Mouse (Mus musculus) heart, adult 8-10 months (tissue): ENCODE measurements around the gene Tnk1. TPM values are rescaled to one million over a fixed set of nuclear protein-coding genes. Genes with fewer than 3 reads are reported as not detected.
A peak's percentile ranks its signal among the peaks of the same experiment; 100 is the strongest.

Experiments used
- DNase-seq: peaks from one replicate; pipeline ENCODE4 v3.0.0; 2022; ENCODE audit warnings: low spot score
- total RNA-seq, 4 experiments: library from RNA; stranded (reverse); gene quantifications; 2 replicates each; pipeline ENCODE4 v1.2.4; 2022

Tnk1 gene
- under 1 TPM in 1 of 4 experiments, not detected in 3; 0.23 TPM for total RNA-seq

DNA sequence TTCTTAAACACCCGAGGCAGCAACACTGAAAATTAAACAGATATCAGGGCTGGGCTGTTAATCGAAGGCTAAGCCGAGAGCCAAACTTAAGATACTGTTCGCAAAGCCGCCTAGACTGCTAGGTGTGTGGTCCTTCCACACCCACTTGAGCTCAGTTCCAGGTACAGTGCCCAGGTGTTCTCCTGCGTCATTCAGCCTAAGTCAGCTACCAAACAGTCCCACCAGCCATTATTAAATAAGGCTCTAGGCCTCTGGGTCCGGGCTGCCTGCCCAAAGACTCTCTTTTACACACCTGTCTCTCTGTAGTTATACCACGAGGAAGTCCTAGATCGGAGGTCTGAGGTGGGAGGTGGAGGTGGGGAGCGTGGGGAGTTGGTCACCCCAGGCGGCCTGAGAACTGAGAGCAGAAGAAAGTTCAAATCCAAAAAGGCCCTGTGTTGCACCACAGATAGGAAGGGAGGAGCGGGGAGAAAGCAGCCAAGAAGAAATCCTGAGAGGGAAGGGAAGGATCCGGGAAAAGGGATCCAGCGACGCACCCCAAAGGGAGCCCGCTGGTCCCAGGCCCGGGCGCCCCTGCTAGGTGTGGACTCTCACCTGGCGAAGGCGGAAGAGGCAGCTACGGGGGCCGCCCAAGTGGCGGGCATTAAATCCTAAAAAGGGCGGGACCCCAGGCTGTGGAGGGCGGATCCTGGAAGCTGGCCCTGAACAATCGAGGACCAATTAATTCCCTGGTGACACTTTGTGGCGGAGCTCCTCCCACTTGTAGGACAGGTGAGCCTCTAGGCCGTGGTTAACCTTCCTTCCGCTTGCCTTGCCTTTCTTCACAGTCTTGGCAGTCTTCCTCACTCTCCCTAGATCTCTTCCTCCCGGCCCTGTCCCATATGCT, at the start of gene Tnk1:
Tnk1 (minus strand) TSS at position 618 of the 886 bp plus-strand sequence.
- no peak for DNase-seq

DNA sequence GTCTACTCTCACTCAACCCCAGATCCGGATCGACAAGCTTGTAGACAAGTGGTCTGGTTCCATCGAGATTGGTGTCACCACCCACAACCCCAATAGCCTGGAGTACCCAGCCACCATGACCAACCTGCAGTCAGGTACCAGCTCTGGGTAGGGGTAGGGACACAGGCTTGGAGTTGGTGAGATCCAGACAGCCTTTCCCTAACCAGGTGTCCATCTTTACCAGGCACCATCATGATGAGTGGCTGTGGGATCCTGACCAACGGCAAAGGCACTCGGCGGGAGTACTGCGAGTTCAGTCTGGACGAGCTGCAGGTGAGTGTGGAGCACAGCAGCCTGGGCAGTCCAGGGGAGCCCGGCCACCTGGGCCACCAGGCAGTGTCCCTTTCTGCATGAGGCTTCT, 45.8 kb upstream of the Tnk1 start:
- no peak for DNase-seq

DNA sequence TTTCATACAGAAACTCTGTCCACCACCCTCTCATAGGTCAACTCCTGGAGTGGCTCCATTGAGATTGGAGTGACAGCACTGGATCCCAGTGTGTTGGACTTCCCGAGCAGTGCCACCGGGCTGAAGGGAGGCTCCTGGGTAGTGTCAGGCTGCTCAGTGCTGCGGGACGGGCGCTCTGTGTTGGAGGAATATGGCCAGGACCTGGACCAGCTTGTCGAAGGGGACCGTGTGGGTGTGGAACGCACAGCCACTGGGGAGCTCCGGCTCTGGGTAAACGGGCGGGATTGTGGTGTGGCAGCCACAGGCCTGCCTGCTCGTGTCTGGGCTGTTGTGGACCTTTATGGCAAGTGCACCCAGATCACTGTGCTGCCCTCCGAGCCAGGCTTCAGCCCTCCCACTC, 44.4 kb upstream of the Tnk1 start:
- DNase-seq = no peak

DNA sequence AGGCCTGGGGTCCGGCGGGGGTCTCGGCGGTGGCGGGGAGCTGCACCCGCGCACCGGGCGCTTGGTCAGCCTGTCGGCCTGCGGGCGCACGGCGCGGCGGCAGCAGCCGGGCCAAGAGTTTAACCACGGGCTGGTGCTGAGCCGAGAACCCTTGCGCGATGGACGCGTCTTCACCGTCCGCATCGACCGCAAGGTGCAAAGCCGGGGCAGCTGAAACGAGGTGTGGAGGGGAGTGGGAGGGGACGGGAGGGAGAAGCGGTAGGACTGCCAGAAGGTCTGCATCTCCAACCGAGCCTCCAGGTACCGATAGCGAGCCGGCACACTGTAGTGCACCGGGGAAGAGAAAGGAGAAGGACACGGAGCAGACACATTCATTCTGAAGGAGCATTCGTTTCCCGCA, 43.5 kb upstream of the Tnk1 start:
- no peak for DNase-seq

DNA sequence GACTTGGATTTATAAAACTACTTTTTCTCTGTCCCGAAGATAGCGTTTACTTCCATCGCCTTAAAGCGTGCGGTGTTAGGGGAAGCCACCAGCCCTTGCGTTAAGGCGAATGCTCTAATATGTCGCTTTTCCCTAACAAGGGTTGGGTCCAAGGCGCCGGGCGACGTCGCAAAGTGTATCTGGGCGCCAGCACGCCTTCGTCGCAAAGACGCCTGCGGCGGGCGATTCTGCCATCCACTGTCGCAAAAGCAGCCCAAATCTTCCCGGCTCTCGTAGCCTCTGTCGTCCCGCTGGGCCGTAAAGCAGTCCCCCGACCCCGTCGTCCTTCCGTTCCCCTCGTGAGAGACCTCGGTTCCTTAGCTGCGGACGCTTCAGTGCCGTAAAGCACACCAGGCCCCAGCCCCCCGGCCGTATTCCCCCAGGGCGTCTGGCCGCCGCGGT, 42.9 kb upstream of the Tnk1 start:
- DNase-seq = peak; percentile 96

DNA sequence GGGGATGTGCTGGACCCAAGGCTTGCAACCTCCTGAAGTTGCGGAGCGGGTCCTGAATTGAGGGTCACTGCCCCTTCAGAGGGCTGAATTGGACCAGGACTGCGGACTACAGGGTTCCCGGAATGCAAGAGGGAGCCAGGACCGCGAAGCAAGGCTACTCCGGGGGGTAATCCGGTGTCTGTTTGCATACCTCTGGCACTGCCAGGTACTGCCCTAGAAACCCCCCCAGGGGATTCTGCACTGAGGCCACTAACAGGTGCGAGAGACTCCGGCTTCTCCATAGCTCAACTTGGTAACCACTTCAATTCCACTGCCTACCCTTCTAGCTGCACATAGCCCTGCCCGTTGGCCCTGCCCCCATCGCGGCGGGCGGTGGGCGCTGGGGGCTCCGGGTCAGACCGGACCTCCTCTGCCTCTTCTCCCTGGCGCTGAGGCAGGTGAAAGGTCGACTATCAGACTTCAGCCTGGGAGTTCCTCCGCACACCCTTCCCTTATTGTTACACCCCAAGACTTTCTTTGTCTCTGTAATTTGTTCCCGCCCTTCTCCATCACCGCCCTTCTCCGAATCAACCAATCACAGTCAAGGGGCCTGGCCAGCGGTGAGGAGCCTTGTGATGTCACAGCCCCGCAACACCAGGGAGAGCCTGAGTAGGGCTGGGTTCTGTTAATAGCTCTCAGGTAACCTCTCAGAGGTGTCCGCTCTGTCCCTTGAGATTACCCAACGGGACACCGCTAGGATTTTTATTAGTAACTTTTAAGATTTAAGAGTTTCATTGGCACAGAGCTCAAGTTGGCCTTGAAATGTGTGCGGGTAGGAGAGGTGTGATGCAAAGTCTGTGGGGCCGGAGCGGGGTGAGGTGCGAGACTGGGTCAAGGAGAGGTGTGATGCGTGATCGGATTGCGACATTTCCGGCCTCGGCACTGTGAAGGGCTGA, 42.2 kb upstream of the Tnk1 start, which contains the start of the genes 2810408A11Rik and Neurl4:
2810408A11Rik (minus strand) TSS at position 517 of the 935 bp plus-strand sequence.
Neurl4 (plus strand) TSS at position 602 of the 935 bp plus-strand sequence.
- DNase-seq = peak; percentile 94

DNA sequence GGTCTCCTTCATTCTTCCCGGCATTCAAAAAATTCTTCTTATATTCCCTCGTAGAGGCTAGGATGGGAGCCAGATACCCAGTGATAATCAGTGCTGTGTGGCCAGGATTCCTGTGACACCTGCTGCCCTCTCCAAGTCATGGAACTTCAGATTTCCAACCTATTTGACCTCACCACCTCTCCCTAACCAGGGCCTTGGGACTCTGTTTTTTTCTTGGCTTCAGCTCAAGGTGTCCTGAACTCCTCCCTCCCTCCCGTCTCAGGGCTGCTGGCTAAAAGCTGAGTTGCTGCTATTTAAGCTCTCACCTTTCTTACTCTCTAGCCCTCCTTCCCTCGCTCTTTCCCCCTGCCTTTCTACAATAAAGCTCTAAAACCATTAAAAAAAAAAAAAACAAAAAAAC, 41.3 kb upstream of the Tnk1 start:
- DNase-seq = no peak

DNA sequence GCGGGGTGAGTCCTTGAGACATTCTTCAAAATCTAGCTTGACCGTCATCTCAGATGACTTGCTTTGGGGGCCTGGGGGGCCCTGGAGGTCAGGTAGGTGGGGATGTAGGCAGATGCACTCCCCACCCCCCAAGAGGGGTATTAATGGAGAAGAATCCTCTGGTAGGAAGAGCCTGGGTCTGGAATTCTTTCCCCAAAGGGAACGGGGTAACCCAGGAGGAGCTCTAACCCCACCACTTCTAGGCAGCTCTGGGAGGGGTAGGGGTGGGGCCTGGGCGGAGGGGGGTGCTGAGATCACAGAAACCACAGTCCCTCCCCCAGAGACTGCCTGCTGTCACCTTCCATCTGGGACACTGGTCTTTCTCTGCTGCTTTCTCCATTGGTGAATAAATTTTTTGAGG, 36.8 kb upstream of the Tnk1 start, which contains the start of gene Acap1:
Acap1 (minus strand) TSS at position 249 of the 400 bp plus-strand sequence.
- DNase-seq = no peak

DNA sequence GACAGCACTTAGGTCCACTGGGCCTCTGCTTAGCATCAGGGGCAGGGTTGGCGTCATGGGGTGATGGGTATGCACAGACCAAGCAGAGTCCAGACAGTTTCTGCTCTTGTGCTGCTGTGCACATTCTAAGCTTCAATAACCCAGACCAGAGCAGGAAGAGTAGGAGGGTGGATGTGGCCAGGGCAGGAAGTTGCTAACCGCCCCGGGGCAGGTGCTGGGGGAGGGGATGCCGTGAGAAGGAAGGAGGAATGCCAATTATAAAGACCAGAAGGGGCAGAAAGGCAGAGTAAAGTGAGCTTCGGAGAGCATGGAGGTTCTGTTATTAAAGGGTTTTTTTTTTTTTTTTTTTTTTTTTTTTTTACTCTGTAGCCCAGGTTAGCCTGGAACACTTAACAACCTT, 36.1 kb upstream of the Tnk1 start:
- no peak for DNase-seq

DNA sequence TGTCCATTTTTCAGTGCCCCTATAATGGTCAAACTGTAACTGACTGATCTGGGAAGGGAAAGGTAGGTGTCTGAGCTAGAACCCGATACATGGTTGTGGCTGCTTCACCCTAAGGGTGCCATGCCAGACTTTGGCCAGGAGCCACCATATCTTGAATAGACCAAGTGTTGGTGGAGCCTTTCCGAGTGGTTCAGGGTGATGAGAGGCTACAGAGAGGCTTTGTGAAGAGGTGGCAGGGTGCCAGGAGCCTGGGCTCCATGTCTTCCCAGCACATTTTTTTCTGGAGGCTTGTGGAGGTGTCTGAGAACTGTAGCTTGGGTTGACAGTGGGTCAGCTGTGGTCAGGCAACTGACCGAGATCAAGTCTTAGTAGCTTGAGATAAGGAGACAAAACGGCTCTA, 33.0 kb upstream of the Tnk1 start:
- no peak for DNase-seq

DNA sequence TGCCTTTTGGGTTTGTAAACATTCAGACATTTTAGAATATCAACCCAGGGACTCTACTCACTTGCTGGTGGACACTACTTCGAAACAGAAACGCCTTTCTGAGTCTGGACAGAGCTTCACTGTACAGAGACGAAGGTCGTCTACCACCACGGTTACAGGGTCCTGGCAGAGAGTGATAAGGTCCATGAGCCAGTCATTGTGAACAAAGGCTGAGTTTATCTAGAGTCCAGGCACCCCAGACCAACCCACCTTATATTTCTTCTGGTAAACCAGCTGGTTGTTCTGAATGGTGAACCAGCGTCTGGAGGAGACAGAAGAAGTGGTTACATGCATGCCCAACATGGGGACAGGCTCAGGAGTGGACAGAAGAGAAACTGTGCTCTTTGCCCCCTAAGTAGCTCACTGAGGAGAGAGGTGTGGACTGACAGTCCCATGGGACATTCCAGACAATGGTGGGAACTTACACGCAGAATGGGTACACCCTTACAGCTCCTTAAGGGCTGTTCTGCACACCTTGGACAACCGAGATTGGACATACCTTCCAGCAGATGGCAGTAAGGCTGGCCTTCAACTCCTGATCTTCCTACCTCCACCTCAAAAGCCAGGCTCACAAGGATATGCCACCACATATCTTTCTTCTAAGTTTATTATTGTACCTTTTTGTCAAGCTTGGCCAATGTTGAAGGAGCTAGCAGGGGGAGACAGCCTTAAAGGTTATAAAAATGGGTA, 28.5 kb upstream of the Tnk1 start:
- DNase-seq = no peak

DNA sequence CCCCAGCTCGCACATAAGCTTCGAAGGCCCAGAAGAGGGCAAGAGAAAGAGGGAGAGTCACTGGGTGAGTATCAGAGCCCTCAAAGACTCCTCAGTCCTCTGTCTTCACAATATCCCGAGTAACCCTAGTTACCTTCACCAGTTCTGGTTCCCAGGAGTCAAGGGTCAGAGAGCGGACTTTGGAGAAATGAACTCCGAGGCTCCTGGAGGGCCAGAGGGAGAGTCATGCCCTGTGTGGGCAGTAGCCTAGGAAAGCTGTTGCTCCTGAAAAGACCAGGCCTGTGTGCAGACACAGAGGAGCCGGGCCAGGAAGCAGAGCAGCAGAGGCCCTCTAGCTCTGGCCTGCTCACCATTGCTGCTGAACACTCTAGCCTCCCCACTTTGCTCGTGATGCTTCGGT, 26.1 kb upstream of the Tnk1 start:
- no peak for DNase-seq

DNA sequence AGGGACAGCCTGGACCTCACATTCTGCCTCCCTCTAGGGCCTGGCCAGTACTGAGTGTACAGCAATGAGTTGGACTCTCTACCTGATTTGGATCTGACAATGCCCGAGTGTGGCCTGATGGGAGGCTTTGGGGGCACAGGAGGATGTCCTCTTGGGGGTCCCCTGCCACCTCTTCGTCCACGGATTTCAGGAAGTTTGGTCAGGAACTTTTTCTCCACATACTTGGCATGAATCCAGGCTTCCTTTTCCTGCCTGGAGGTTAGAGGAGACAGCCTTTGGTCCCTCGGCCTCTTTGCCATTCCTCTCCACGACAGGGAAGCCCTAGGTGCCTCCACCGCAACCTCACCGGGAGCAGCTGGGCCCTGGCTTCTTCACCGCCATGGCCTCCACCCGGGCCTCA, 25.7 kb upstream of the Tnk1 start:
- no peak for DNase-seq

DNA sequence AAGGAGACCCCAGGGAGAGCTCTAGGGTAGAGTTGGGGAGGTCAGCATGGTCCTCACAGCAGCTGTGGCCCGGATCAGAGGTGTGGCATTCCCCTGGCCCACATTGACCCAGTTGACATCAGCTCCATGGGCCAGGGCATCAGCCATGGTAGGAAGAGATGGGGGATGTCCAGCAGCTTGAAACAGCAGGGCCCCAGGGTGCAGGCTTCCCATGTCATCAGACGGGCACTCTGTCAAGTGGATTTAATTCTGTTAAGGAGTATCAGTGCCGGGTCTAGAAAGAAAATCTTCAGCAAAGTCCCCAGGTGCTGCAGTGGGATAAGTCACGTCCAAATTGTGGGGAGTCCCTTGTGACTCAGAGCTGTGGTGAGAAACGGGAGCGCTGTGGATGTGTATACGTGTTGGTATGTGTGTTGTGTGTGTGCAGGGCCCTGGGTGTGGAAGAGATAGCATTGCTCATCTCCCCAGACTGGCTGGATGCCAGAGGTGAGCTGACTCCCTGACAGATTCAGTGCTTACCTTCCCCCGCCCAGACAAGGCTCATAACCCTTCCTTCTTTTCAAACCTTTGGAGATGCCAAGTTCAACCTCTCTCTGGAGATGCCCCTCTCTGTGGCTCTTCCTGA, 25.1 kb upstream of the Tnk1 start:
- DNase-seq = no peak

DNA sequence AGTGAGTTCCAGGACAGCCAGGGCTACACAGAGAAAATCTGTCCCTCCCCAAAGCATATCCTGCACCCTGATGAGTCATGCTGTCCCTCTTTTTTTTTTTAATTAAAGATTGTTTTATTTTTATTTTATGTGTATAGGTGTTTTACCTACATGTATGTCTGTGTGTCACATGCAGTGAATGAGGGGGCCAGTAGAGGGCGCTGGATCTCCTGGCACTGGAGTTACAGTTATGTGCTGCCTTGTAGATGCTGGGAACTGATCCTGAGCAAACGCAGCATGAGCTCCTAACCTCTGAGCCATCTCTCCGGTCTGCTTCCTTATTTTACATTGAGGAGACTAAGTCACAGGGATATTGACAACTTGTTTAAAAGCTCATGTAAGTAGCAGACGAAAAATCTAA, 24.5 kb upstream of the Tnk1 start:
- no peak for DNase-seq

DNA sequence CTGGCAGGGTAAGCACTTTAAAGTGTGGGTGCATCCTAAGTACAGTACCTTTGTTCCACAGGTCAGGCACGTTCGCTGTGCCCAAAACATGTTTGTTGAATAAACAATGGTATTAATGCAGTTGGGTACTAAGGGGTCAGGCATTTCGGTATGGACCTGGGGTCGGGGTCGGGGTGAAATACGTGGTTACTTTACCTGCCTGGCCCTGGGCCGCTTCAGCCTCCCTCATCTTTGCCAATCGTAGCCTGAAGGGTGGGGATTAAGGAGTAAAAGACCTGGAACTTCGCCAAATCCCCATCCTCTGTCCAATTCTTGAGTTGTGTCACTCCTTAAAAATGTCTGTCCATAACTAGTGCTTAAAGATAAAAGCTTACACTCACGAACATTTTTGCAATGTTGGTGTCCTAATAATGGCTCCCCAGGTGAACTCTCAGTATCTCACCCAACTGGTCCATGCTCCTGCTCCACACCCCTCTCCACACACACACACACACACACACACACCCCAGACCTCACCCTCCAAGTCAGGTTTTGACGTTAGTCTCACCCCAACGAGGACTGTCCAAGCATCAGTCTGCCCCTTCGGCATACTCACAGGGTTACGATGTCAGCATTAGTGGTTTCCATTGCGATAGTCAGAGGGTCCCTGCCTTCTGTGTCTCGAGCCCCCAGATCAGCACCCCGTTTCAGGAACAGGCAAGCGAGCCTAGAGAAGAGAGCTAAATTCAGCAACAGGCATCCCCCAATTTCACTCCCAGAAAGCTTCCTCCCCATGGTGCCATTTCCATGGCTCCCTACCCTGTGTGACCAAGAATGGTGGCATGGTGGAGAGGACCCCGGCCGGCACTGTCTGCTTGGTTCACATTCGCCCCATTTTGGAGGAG, 23.5 kb upstream of the Tnk1 start:
- DNase-seq = no peak

DNA sequence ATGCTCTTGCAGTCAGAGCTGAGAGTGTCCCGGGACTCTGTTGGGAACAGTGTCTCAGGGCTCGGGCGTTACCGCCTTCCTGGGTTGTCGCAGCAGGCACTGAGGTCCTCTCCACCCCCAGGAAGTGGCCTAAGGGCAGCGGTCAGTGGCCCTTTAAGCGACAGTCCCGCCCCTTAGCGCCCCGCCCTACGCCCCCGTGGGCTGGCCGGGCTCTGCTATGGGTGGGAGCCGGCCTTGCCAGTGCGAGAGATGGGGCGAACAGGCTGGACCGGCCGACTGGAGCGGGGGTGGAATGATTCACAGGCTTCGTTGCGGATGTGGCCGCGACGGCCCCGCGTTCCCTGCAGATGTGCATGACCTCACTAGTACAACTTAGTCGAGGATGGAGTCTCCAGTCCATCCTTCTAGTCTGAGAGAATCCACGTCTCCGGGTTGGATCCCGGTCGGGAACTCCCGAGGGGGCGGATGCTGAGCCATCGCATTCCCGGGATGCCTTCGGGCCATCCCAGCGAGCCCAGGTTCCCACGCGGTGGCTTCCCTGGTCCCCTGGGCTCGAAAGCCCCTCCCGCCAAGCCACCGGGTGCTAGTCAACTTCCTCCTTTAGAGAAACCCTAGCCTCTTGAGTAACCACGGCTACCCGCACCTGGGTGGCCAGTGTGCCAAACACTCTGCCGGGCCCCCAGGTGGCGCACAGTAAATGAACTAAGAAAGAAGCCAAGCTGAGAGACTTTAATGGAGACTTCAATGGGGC, 22.5 kb upstream of the Tnk1 start, which contains the start of gene Kctd11:
Kctd11 (minus strand) TSS at position 554 of the 751 bp plus-strand sequence.
- peak; percentile 95 for DNase-seq

DNA sequence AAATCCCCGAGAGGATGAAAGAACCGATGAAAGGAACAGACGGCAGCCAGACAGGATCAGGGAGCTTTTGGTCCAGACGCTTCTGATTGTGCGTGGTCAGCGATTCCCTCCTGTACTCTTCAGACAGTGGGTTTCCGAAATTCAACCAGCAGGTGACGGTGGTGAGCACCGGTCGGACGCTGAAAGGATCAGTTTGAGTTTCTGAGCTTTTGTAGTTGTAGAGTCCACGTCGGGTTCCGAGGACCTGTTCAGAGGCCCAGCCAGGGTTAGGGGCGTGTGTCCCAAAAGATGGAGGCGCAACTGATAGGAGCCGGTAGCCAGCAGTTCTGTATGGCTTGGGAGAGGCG, 21.9 kb upstream of the Tnk1 start:
- DNase-seq = no peak

DNA sequence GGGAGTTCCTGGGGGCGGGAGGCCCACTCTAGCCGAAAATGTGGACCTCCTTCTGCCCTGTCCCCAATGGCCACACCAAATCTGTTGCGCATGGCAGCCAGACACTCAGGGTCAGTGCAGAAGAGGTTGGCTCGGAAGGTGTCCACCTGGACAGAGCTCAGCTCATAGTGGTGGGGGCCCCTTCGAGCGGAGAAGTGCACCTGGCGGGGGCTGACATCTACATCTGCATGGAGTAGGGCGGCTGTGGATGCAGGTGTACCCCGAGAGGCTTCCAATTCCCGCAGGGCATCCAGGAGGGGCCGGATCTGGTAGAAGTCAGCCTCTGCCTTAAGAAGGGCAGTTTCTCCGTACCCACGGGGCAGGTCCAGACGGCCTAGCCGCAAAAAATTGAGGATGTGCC, 21.2 kb upstream of the Tnk1 start:
- DNase-seq = no peak
